Mouse (Mus musculus) heart, postnatal 36 days (tissue): ENCODE results near the gene Comtd1. TPM values are rescaled to one million over a fixed set of nuclear protein-coding genes. Genes with fewer than 3 reads are reported as not detected.

Experiments used
- DNase-seq, 2 experiments: peaks; one replicate each; pipeline ENCODE4 v3.0.0; 2021 to 2022
- intact Hi-C: fragments of 180-260 bp; cut with DNase I; formaldehyde crosslinking; loops from one replicate; pipeline ENCODE4 v1.15.1; 2025
- total RNA-seq, 2 experiments: library from RNA; stranded (reverse); gene quantifications; 2 replicates each; pipeline ENCODE4 v1.2.3; 2021

Gene Comtd1
- total RNA-seq, 2 experiments from 2014 or later: 8.5 to 8.8 TPM

DNA sequence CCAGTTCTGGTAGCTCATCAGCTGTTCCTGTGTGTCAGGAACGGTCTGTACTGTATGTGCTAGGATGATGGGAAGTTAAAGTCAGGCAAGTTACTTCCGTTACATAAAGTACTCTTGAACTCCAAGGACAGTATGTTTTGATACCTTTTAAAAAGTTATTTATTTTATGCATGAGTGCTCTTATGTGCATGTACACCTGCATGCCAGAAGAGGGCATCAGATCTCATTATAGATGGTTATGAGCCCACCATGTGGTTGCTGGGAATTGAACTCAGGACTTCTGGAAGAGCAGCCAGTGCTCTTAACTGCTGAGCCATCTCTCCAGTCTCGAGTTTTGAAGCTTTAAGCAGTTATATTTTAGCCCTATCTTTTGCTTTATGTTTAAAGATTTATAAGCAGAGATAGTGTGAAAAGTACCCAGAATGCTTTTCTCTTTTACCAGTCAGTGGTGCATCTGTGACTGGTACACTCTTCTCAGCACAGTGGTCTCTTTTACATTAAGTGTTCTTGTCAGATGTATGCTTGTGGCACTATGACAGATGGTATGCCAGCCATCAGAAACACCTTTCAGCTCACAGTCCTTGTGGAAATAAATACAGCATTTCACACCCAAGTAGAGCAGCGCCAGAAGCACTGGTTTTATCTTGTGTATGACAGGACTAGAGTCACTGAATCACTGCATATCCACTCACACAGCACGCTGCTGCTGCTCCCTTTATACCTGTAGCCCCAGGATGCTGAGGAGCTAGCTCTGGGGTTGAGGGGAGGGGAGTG lies 6.8 kb downstream of the Comtd1 start:
- intact Hi-C loops: no loop called here
- no peak for DNase-seq

DNA sequence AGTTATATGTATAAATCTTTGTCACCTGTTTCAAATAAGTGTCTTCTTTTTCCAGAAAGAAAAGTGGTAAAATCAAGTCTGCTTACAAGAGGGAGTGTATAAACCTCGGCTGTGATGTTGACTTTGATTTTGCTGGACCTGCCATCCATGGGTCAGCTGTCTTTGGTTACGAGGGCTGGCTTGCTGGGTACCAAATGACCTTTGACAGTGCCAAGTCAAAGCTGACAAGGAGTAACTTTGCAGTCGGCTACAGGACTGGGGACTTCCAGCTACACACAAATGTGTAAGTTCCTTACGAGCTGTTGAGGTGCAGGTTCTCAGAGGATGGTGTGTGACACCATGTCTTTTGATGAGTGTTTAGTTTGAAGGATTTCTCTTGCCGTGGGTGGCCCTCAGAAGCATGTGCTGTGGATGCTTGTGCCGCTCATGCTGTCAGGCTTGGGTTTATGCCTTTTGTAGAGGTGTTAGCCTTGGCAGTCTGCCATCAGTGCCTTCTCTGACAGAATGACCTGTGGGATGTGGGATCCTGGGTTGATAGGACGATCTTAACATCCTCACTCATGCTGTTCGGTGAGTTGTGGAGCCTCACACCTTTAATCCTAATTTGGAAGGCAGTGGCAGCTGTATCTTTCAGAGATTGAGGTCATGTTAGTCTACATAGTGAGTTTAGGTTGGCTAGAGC lies 10.3 kb downstream of the Comtd1 start:
- DNase-seq: no peak
- intact Hi-C loops: no loop called here

DNA sequence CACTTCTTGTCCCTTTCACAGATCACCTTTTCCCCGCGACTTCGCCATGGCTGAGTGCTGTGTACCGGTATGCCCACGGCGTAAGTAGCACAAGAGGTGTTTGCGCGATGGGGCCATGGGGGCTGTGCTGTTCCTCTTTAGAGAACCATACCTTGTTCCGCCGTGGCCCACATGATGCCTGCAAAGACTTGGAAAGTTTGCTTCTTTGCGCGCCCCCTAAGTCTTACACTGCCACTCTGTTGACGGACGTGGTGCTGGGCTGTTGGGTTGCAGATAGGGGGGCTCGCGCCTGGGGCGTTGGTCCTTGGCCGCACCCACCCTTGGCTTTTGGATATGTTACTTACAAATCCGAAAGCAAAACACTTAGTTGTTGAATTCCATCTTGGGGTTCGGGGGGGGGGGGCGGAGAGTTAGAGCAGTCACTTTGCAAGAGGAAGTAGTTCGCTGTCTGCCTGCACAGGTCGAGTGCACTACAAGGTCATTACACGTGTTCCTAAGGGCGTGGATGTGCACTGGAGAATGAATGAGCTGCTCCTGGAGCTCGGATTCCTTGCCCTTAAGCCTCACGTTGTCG lies 16.9 kb downstream of the Comtd1 start:
- no peak for DNase-seq
- intact Hi-C loops: loop anchor here (1.0 kb wide), 1 partner anchor 14 kb away; no protein-coding TSS in a partner anchor

DNA sequence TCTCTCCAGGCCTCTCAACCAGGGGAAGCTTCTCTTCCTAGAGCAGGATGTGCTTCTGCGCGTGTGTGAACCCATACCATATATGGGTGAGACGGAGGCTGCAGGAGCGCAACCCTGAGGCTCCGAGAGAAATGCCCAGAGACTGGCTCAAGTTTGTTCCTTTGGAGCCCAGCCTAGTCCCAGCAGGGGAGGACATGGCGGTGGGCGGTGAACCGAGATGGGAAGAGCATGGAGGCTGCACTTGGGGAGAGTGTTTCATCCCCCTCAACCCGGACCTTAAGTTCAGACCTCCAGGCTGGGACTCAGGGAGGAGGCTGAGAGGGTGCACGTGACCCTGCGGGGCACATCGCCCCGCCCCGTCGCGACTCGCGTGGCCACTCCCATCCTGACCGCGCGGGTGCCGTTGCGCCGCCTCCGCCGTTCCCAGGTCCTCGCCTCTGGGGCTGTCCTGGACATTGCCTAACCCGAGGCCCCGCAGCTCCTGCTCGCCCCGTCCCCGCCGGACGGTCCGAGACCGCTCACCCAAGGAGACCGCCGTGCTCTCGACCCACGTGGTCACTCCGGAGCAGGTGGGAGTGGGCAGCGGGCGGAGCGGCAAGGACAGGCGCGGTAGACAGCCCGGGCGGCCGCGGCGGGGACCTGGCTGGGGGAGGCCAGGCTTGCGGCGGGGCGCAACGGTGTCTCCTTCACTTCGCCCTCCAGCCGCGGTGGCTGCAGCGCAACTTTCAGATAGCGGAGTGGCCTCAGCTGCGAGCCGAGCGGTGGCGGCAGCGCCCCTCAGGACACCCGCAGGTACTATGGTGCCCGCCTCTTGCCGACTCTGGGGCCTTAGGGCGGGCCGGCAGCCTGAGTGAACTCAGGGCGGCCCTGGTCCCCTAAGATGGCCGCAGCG lies 17.7 kb downstream of the Comtd1 start:
- peak; percentile 96 to 99 for DNase-seq
- intact Hi-C loops: no loop called here

DNA sequence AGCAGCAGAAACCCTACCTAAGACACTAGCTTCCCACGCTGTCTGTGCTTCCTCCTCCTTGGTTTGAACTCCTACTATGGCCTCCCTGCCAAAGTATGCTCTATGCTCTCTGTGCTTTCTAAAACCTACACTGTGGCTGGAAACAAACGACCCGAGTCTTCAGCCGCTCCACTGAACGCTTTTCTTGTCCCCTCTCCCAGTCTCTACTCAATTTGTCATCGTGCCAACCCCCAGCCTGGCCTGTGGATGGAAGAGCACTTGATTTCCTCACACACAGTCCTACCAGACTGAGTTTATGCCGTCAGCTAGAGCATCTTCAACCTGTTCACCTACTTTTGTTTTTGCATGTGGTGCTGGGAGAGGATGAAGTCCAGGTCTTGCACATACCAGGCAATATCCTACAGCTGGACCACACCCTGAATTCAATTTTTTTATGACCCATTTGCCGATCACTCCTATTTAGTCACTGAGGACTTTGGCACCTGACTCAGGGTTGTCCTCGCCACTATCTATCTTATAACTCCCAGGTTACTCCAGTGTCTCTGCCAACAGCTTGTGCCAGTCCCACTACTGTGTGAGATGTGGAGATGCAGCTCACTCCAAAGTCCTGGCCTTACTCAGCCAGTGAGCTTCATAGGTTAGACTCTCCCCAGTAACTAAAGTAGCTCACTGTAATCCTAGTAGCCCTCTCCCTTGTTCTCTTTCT lies 22.8 kb downstream of the Comtd1 start:
- intact Hi-C loops: no loop called here
- no peak for DNase-seq

DNA sequence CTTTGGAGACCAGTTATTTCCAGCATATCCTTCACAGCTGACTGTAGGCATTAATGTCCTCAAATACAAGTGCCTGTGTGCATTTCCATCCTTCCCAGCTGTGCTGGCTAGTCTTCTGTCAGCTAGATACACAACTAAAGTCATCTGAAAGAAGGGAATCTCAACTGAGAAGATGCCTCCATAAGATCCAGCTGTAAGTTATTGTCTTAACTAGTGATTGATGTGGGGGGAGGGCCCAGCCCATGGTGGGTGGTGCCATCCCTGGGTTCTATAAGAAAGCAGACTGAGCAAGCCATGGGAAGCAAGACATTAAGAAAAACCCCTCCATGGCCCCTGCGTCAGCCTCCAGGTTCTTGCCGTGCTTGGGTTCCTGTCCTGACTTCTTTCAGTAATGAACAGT lies 23.8 kb downstream of the Comtd1 start, which contains the start of gene Vdac2:
Vdac2 (plus strand) TSS at position 301 of the 400 bp plus-strand sequence.
- intact Hi-C loops: no loop called here
- DNase-seq: no peak

DNA sequence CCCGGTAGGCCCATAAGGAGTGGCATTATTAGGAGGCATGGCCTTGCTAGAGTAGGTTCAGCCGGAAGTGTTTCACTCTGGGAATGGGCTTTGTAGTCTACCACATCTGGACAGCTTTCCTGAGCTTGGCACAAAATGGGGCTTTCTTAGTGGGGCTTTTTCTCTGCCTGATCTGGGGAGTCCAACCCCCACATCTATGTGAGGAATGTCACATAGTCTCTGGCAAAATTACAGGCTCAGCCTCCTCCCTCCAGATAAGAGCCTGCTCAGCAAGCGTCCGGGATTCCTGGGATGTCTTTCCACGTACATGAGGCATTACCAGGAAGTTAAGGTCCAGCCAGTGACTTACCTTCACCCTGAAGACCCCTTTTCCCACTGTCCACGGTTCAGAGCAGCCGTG lies 24.9 kb downstream of the Comtd1 start:
- intact Hi-C loops: no loop called here

DNA sequence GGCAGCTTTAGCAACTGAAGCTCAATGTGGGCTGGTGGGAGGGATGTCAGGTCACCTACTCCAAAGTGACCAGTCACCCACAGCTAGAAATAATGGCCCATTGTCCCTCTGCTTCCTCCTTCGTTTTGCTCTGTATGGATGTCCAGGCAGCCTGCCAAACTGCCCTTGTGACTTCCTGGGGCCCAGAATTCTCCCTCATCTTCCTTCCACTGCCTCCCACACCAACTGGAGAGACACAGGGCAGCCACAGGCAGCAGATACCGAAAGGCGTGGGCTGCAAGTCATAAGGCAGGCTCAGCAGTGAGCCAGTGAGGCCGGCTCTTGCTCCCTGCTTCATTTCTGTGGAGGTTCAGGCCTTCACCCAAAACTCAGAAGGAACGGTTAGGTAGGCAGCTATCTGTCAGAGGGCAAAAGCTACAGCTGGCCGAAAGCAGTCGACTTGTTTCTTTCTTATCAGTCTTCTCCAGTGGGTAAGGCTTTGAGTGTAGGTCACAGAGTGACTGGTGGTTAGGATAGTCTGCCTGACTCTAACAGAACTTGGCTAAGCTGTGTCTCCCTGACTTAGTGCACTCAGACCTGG lies 25.9 kb downstream of the Comtd1 start:
- intact Hi-C loops: no loop called here
- DNase-seq: peak; percentile 84 to 88

More for the DNA sequence above, 24.9 kb downstream of the Comtd1 start:
- DNase-seq: no peak

DNA sequence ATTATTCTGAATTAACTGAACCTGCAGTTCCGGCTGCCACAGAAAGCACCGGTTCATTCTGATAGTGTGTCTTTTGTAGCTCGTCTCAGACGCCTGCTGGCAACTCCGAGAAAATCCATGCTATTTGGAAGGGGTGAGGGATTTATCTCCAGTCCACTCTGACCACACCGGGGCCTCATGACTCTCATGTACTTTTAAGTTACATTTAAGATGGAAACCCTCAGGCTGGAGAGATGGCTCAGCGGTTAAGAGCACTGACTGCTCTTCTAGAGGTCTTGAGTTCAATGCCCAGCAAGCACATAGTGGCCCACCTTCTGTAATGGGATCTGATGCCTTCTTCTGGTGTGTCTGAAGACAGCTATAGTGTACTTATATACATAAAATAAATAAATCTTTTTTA lies 26.5 kb downstream of the Comtd1 start:
- intact Hi-C loops: no loop called here
- DNase-seq: no peak

DNA sequence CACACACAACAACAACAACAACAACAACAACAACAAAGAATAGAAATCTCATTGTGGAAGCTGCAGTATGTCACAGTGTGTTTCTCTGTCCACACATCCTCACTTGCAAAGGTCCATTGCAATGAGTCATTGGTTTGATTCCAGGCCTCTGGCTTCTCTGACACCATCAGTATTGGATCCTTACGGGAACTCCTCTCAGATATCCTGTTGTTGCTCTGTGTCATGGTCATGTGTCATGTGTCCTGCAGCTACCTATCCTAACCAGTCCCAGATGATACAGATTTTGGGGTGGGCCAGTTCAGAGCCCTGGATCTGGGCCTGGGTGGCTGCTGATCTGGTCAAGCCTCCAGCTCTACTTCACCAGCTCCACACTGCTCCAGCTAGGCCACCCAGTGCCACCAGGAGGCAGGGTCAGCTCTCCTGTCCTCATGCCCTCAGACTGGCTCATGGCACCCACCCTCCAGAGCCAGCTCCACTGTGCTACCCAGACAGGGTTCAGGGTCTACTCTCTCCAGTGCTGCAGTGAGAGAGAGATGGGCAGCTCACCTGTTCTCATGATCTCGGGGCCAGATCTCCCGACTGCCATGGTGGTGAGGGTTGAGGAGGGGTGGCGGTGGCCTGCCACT lies 27.8 kb downstream of the Comtd1 start:
- intact Hi-C loops: no loop called here
- DNase-seq: no peak

DNA sequence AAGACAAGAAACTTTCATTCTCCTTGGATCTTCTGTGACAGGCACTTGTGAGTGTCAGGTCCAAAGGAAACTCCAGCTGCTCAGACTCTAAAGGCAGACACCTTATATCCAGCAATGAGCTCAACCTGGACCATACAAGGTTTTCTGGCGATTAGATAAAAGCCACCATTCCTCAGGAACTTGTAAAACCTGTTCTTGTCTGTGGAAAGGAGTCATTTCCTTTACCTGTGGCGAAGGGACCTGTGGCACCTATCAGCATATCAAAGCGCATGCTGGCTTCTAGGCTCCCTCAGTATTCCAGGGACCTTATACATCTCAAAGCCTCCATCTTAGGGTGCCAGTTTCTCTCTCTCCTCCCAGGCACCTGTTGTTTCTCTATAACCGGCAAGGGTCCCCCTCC lies 31.3 kb downstream of the Comtd1 start:
- intact Hi-C loops: no loop called here
- no peak for DNase-seq

DNA sequence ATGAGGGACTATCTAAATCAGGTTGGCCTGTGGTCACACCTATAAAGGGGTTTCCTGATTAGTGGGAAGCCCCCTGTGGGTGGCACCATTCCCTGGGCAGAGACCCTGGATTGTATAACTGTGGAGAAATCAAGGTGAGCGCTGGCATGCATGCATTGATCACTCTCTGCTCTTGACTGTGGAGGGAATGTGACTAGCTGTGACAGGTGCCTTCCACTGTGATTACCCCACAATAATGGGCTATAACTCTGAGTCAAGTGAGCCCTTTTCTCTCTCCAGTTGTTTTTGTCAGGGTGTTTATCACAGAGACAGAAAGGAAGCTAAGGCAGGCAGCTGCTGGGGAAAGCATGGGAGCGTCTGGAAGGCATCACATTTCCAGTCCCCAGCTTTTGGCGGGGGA lies 32.5 kb downstream of the Comtd1 start:
- intact Hi-C loops: no loop called here
- DNase-seq: no peak

DNA sequence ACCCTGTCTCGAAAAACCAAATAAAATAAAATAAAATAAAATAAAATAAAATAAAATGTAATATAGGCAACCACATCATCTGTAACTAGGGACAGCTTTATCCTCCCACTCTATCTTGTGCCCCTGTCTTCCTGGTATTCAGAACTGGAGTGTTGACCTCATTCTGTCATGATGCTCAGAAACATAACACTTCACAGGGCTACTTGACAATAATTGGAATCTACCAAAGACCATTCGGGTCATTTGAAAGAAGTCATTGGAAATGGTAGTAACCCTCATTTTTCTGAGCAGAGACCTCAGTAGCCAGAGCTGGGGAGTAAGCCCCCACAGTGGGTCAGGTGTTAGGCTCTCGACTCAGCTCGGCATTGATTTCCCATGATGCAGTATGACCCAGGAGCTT lies 34.2 kb downstream of the Comtd1 start:
- no peak for DNase-seq
- intact Hi-C loops: no loop called here

DNA sequence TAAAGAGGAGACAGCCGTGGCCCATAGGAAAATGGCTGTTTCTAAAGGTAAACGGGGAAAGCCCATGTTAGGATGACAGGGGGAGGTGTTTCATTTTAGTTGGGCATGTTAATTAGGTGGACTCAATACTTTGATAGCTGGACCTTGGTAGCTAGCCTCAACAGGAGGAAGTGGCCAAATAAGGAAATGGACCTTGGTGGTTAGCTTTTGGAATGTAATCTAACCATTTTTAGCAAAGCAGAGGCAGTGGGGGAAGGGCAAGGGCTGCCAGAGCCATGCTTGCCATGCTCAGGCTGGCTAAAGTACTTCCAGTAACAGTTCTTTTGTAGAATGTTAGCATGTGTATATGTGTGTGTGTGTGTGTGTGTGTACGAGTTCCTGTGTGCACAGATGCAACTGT lies 34.9 kb downstream of the Comtd1 start:
- intact Hi-C loops: no loop called here

DNA sequence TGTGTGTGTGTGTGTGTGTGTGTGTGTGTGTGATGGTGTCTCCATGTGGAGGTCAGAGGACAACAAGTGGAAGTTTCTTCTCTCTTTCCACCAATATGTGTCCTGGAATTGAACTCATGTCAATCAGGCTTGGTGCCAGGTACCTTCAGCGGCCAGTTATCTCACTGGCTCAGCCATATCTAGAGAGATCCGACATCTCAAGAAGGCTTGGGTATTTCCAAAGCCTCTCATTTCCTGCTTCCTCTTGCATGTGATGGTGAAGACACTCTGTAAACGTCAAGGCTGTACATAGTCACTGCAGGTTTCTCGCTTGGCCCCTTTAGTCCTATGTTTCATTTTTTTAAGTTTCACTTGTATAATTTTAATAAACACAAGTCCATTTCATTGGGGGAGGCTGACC lies 35.6 kb downstream of the Comtd1 start:
- intact Hi-C loops: no loop called here
- DNase-seq: no peak

More for the DNA sequence above, 34.9 kb downstream of the Comtd1 start:
- no peak for DNase-seq

DNA sequence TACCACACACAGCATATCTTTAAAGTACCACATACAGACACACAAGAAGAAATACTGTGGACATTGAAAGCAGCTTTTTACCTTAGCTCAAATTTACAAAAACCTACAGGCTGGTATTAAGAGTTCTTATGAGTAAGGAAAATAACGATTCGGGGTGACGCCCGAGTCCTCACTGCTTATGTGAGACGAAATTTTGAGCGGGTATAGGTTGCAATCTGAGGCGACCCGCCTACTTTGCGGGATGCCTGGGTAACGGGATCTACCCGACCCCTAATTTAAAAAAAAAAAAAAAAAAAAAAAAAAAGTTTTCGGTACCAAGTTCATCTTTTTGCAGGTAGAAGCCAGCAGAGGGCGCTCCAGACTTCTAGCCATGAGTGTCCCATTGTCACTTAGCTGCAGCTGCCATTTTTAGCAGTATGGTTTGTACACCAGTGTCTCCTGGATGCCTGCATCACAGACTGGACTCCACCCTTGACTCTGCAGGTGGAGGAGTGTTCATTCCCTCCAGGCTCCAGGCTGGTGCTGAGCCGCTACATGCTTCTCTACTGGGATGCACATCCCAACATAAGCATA lies 36.1 kb downstream of the Comtd1 start:
- DNase-seq: peak; percentile 78 to 85
- intact Hi-C loops: loop anchor here (1.0 kb wide), 1 partner anchor 37 kb away; no protein-coding TSS in a partner anchor

DNA sequence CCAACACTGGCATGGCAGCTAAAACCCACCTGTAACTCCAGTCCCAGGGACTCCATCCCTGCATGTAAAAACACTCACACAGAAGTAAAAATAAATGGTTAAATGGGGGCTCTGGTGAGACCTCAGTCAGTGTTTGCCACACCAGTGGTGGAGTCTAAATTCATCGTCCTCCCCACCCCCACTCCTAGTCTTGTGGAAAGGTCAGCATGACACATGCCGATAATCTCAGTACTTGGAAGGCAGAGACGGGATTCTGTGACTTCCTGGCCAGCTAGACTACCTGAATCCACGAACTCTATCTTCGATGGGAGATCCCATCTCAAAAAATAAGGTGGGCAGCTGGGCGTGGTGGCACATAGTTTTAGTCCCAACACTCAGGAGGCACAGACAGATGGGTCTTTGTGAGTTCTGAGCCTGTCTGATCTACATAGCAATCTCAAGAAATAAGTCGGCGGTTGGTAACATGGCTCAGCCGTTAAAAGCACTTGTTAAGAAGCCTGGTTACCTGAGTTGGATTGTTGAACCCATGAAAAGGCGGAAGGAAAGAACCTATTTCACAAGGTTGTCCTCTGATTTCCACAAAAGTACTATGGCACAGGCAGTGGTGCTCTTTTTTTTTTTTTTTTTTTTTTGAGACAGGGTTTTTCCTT lies 36.9 kb downstream of the Comtd1 start:
- no peak for DNase-seq
- intact Hi-C loops: loop anchor here (1.0 kb wide), 1 partner anchor 37 kb away; no protein-coding TSS in a partner anchor

DNA sequence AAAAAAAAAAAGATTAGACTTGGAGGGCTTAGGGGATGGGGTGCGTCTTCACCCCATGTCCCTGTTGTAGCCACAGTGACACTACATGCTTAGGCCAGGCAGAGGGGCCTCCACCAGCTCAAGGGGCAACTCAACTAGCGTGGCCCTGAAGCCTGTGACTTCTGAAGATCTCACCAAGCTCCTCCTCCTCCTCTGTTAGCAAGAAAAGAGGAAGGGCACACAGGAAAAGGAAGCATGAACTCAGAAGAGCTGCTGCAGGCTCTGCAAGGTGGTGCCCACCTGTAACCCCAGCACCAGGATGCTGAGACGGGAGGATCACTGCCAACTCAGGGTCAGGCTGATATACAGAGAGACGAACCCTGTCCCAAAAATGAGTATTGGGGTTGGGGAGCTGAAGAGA lies 37.5 kb downstream of the Comtd1 start:
- DNase-seq: no peak
- intact Hi-C loops: no loop called here
